Mouse (Mus musculus): ENCODE results near the gene Rhod. TPM values are rescaled to one million over a fixed set of nuclear protein-coding genes. Genes with fewer than 3 reads are reported as not detected.

The Rhod gene
- total and polyA plus RNA-seq, 3 experiments: 0.06 TPM; not detected in 2

DNA sequence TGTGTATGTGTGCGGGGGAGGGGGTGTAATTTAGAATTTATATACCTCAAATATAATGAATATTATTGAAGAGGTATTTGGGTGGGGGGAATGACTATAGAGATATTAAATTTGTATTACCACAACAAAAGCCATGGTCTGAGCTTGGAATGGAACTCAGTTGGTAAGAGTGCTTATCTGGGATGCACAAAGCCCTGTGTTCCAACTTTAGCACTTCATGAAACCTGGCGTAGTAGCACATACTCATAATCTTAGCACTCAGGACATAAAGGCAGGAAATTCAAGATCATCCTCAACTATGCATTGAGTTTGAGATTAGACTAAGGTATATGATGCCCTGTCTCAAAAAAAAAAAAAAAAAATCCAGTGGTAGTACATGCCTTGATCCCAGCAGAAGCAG lies 34.4 kb downstream of the Rhod start:
- peak; percentile 50 for DNase-seq (ENCODE audit: low read depth, low spot score)
- peaks cover 0 to 24% of the 10 kb centered on the region in 2 experiments; a peak in 2 of 4 replicates for H3K36me3 ChIP-seq (ENCODE audit: control insufficient read depth in 1 of 2, insufficient read depth in 2 of 2, low read length in 2 of 2)
- H3K79me2 ChIP-seq (ENCODE audit: control insufficient read depth, insufficient read depth, low read length, poor library complexity): no peaks in the 10 kb centered on the region
- H3K9ac ChIP-seq (ENCODE audit: control insufficient read depth, low read depth, low read length, poor library complexity, severe bottlenecking): no peak overlapping the region
- H3K4me3 ChIP-seq (ENCODE audit: control insufficient read depth in 1 of 2, insufficient read depth in 1 of 2, low read depth in 2 of 2, low read length in 2 of 2): no peak overlapping the region
- no peaks in the 10 kb centered on the region for H3K27me3 ChIP-seq (ENCODE audit: control insufficient read depth in 1 of 2, insufficient read depth in 2 of 2, low read length in 2 of 2)
- no peak overlapping the region for H3K27ac ChIP-seq (ENCODE audit: control insufficient read depth, low read depth, low read length)
- H3K4me1 ChIP-seq (ENCODE audit: control insufficient read depth in 1 of 2, insufficient read depth in 2 of 2, low read length in 2 of 2): peaks cover 21 to 27% of the 10 kb centered on the region in 2 experiments
- H3K9me3 ChIP-seq (replicated peaks; ENCODE audit: insufficient read depth, low read length): no peaks in the 10 kb centered on the region
- peak; percentile 62 to 75 for TF ChIP-seq EP300 (IDR thresholded peaks at IDR 0.05; ENCODE audit: low read depth in 1 of 2, low read length in 2 of 2)
- no peak for TF ChIP-seq MYB (IDR thresholded peaks at IDR 0.05; ENCODE audit: low read depth, low read length)
- TF ChIP-seq RCOR1 (IDR thresholded peaks at IDR 0.05; ENCODE audit: low read depth, low read length): peak; percentile 24; the same call in 1 of the 2 replicates
- peak; percentile 16; the same call in 1 of the 2 replicates for TF ChIP-seq MEF2A (IDR thresholded peaks at IDR 0.05; ENCODE audit: extremely low read depth, insufficient replicate concordance, low read depth, low read length, poor library complexity, severe bottlenecking)
- no peak for TF ChIP-seq TBP (IDR thresholded peaks at IDR 0.05; ENCODE audit: low read depth, low read length)
- peak; percentile 16; the same call in 1 of the 2 replicates for TF ChIP-seq TAL1 (IDR thresholded peaks at IDR 0.05; ENCODE audit: low read length)
- peak; percentile 60 for TF ChIP-seq ZNF384 (IDR thresholded peaks at IDR 0.05; ENCODE audit: low read depth, low read length)
- TF ChIP-seq ETS1 (IDR thresholded peaks at IDR 0.05; ENCODE audit: low read depth, low read length): peak; percentile 46; the same call in 1 of the 2 replicates
- peak; percentile 65 for TF ChIP-seq GATA1 (IDR thresholded peaks at IDR 0.05; ENCODE audit: low read depth, low read length)
- TF ChIP-seq UBTF (IDR thresholded peaks at IDR 0.05; ENCODE audit: borderline replicate concordance, insufficient read depth, low read depth, low read length): no peak
- peak; percentile 66; the same call in 1 of the 2 replicates for TF ChIP-seq TCF12 (IDR thresholded peaks at IDR 0.05; ENCODE audit: low read depth, low read length)
- TF ChIP-seq SIN3A (IDR thresholded peaks at IDR 0.05; ENCODE audit: low read length): 0 out of 2 replicates have a peak, but pooled peaks have one; percentile 17

DNA sequence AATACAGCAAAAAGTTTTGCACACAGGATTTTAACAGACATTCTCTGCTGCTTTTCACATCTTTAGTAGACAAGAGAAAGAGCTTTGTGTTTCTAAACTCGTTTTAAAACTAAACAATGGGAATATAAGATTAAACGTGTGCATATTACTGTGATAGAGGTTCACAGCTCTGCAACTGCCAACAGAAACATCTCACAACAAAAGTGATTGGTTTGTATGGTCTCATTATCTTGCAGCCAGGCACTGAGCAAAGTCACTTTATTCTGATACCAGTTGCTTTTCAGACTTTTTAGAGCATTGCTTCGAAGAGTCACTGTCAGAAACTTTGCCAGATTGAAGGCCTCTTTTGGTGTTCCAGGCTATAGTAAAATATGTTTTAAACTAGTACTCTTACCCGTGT lies 40.3 kb downstream of the Rhod start:
- peak overlapping the region; percentile 97 for H3K9ac ChIP-seq (ENCODE audit: control insufficient read depth, low read depth, low read length, poor library complexity, severe bottlenecking)
- H3K4me1 ChIP-seq (ENCODE audit: control insufficient read depth in 1 of 2, insufficient read depth in 2 of 2, low read length in 2 of 2): peaks cover 8 to 16% of the 10 kb centered on the region in 2 experiments
- peak overlapping the region; percentile 7 to 93; a peak in 2 of 4 replicates for H3K4me3 ChIP-seq (ENCODE audit: control insufficient read depth in 1 of 2, insufficient read depth in 1 of 2, low read depth in 2 of 2, low read length in 2 of 2)
- DNase-seq (ENCODE audit: low read depth, low spot score): peak; percentile 73
- peaks cover 32% of the 10 kb centered on the region for H3K79me2 ChIP-seq (ENCODE audit: control insufficient read depth, insufficient read depth, low read length, poor library complexity)
- peak overlapping the region; percentile 97 for H3K27ac ChIP-seq (ENCODE audit: control insufficient read depth, low read depth, low read length)
- H3K9me3 ChIP-seq (replicated peaks; ENCODE audit: insufficient read depth, low read length): no peaks in the 10 kb centered on the region
- TF ChIP-seq USF1 (IDR thresholded peaks at IDR 0.05; ENCODE audit: low read depth, low read length) (no peak), EP300 (IDR thresholded peaks at IDR 0.05; ENCODE audit: low read depth in 1 of 2, low read length in 2 of 2) (peak; percentile 42 to 43; a peak in 2 of 4 replicates), CHD2 (IDR thresholded peaks at IDR 0.05; ENCODE audit: low read length) (no peak), ZC3H11A (IDR thresholded peaks at IDR 0.05; ENCODE audit: low read depth, low read length) (no peak), MXI1 (IDR thresholded peaks at IDR 0.05; ENCODE audit: low read depth, low read length) (no peak), E2F4 (IDR thresholded peaks at IDR 0.05; ENCODE audit: borderline replicate concordance, low read depth, low read length) (no peak), ETS1 (IDR thresholded peaks at IDR 0.05; ENCODE audit: low read depth, low read length) (0 out of 2 replicates have a peak, but pooled peaks have one; percentile 31), MAZ (IDR thresholded peaks at IDR 0.05; ENCODE audit: low read depth, low read length) (no peak), MYB (IDR thresholded peaks at IDR 0.05; ENCODE audit: low read depth, low read length) (no peak), MEF2A (IDR thresholded peaks at IDR 0.05; ENCODE audit: extremely low read depth, insufficient replicate concordance, low read depth, low read length, poor library complexity, severe bottlenecking) (no peak), GATA1 (IDR thresholded peaks at IDR 0.05; ENCODE audit: low read depth, low read length) (peak; percentile 67), UBTF (IDR thresholded peaks at IDR 0.05; ENCODE audit: borderline replicate concordance, insufficient read depth, low read depth, low read length) (no peak), SIN3A (IDR thresholded peaks at IDR 0.05; ENCODE audit: low read length) (peak; percentile 43; the same call in 1 of the 2 replicates), NELFE (IDR thresholded peaks at IDR 0.05; ENCODE audit: low read depth, low read length) (no peak)
- no peaks in the 10 kb centered on the region for H3K27me3 ChIP-seq (ENCODE audit: control insufficient read depth in 1 of 2, insufficient read depth in 2 of 2, low read length in 2 of 2)
- H3K36me3 ChIP-seq (ENCODE audit: control insufficient read depth in 1 of 2, insufficient read depth in 2 of 2, low read length in 2 of 2): peaks cover 3 to 19% of the 10 kb centered on the region in 2 experiments; a peak in 3 of 4 replicates

Measured in MEL (cell line).